Comparison of ENCODE assay signal across 9 mouse cellular contexts in genomic region chr13:104074731-104075130, GRCm38 (mm10). TPM values are rescaled to one million over a fixed set of nuclear protein-coding genes. Genes with fewer than 3 reads are reported as not detected.
A peak's percentile ranks its signal among the peaks of the same experiment; 100 is the strongest.
DNase-seq lines count a peak whose midpoint lies in the region; ATAC-seq and TF ChIP-seq lines count a peak whose summit lies in the region.
"Had no signal": no experiment of that assay in that cellular context is flagged by ENCODE, and none has a peak within 500 bp of the region (broad histone marks: within the 10 kb centered on the region; RNA-seq: fewer than 3 reads in every experiment).

No protein-coding gene starts in this region.

- H3K4me1 ChIP-seq in hindbrain, postnatal 0 days (ENCODE audit: insufficient read depth, low read length), result no peaks in the 10 kb centered on the region
- H3K4me1 ChIP-seq in hindbrain, embryonic 12.5 days, result no peaks in the 10 kb centered on the region
- H3K4me1 ChIP-seq in heart, embryonic 14.5 days (ENCODE audit: control insufficient read depth in 2 of 2, insufficient read depth in 2 of 2, low read length in 2 of 2), result peaks cover 2 to 10% of the 10 kb centered on the region in 2 experiments; a peak in 3 of 4 replicates
- H3K4me1 ChIP-seq in liver, embryonic 11.5 days (replicated peaks; ENCODE audit: control insufficient read depth, insufficient read depth, low read length), result peaks cover 6% of the 10 kb centered on the region
- H3K4me1 ChIP-seq in stomach, postnatal 0 days (replicated peaks; ENCODE audit: control insufficient read depth, insufficient read depth), result no peaks in the 10 kb centered on the region

- no peak overlapping the region for H3K4me2 ChIP-seq in hindbrain, postnatal 0 days (ENCODE audit: low read depth, low read length)
- H3K4me2 ChIP-seq in hindbrain, embryonic 12.5 days (replicated peaks), result no peak overlapping the region
- H3K4me2 ChIP-seq in heart, embryonic 14.5 days (ENCODE audit: low read length), result no peak overlapping the region
- no peak overlapping the region for H3K4me2 ChIP-seq in liver, embryonic 11.5 days
- H3K4me2 ChIP-seq in stomach, postnatal 0 days (replicated peaks; ENCODE audit: low read depth), result no peak overlapping the region
- H3K4me2 ChIP-seq: liver, embryonic 15.5 days had no signal

- DNase-seq in hindbrain, postnatal 0 days (ENCODE audit: low spot score), result no peak
- no peak for DNase-seq in liver, embryonic 11.5 days (ENCODE audit: low spot score)
- no peak for DNase-seq in stomach, postnatal 0 days (ENCODE audit: low spot score)
- DNase-seq in right cerebral cortex, postnatal 14 days, result no peak
- DNase-seq in cerebellum, adult 18-20 months, result no peak
- no peak for DNase-seq in right cerebral cortex, postnatal 10 days (ENCODE audit: low spot score in 2 of 2)

- ATAC-seq in hindbrain, postnatal 0 days, result 0 out of 2 replicates have a peak, but pooled peaks have one; percentile 29
- ATAC-seq in hindbrain, embryonic 12.5 days (ENCODE audit: low FRiP score), result no peak
- ATAC-seq in heart, embryonic 14.5 days (ENCODE audit: insufficient number of reproducible peaks, insufficient read depth, low FRiP score, low read depth), result peak; percentile 79
- ATAC-seq in liver, embryonic 11.5 days (replicated peaks; ENCODE audit: low FRiP score), result 0 out of 2 replicates have a peak, but pooled peaks have one; percentile 15
- peak; percentile 32; the same call in 1 of the 2 replicates for ATAC-seq in stomach, postnatal 0 days (ENCODE audit: low FRiP score, low TSS enrichment)

- TF ChIP-seq EP300 in stomach, postnatal 0 days (optimal IDR thresholded peaks at IDR 0.05), result no peak

- 81% methylated on average over 10 of the region's 10 CpGs for WGBS in hindbrain, postnatal 0 days
- WGBS in hindbrain, embryonic 12.5 days, result 86% methylated on average over 10 of the region's 10 CpGs
- 63% methylated on average over 10 of the region's 10 CpGs for WGBS in heart, embryonic 14.5 days
- WGBS in liver, embryonic 11.5 days, result 55% methylated on average over 10 of the region's 10 CpGs
- 51% methylated on average over 10 of the region's 10 CpGs for WGBS in stomach, postnatal 0 days

- H3K27ac ChIP-seq in hindbrain, postnatal 0 days, result no peak overlapping the region
- no peak overlapping the region for H3K27ac ChIP-seq in hindbrain, embryonic 12.5 days
- H3K27ac ChIP-seq in heart, embryonic 14.5 days (replicated peaks in 1 of 2; ENCODE audit: control insufficient read depth in 1 of 2, insufficient read depth in 1 of 2, low read depth in 2 of 2, low read length in 2 of 2), result peak overlapping the region in 1 of 2 experiments; percentile 9; a peak in 1 of 4 replicates
- H3K27ac ChIP-seq in liver, embryonic 11.5 days (ENCODE audit: low read depth, low read length), result no peak overlapping the region
- H3K27ac ChIP-seq in stomach, postnatal 0 days (replicated peaks), result no peak overlapping the region
- H3K27ac ChIP-seq: liver, embryonic 15.5 days had no signal

- H3K4me3 ChIP-seq in hindbrain, postnatal 0 days (ENCODE audit: low read length), result no peak overlapping the region
- no peak overlapping the region for H3K4me3 ChIP-seq in hindbrain, embryonic 12.5 days
- no peak overlapping the region for H3K4me3 ChIP-seq in heart, embryonic 14.5 days (ENCODE audit: control insufficient read depth in 1 of 2, insufficient read depth in 1 of 2, low read depth in 1 of 2, low read length in 2 of 2)
- no peak overlapping the region for H3K4me3 ChIP-seq in liver, embryonic 11.5 days (ENCODE audit: low read depth, low read length)
- H3K4me3 ChIP-seq in stomach, postnatal 0 days (ENCODE audit: low read depth, low read length), result no peak overlapping the region
- H3K4me3 ChIP-seq: liver, embryonic 15.5 days had no signal

- no peaks in the 10 kb centered on the region for H3K9me3 ChIP-seq in hindbrain, postnatal 0 days (ENCODE audit: low read length)
- no peaks in the 10 kb centered on the region for H3K9me3 ChIP-seq in hindbrain, embryonic 12.5 days (replicated peaks)
- H3K9me3 ChIP-seq in heart, embryonic 14.5 days (ENCODE audit: control insufficient read depth, low read length), result no peaks in the 10 kb centered on the region
- no peaks in the 10 kb centered on the region for H3K9me3 ChIP-seq in liver, embryonic 11.5 days (ENCODE audit: control insufficient read depth, low read length)
- H3K9me3 ChIP-seq in stomach, postnatal 0 days (ENCODE audit: control insufficient read depth, low read length), result no peaks in the 10 kb centered on the region
- H3K9me3 ChIP-seq: liver, embryonic 15.5 days had no signal

- no peak overlapping the region for H3K9ac ChIP-seq in hindbrain, postnatal 0 days (replicated peaks; ENCODE audit: low read length)
- H3K9ac ChIP-seq in hindbrain, embryonic 12.5 days, result no peak overlapping the region
- no peak overlapping the region for H3K9ac ChIP-seq in heart, embryonic 14.5 days (ENCODE audit: low read length)
- H3K9ac ChIP-seq in liver, embryonic 11.5 days (ENCODE audit: low read depth, low read length), result no peak overlapping the region
- no peak overlapping the region for H3K9ac ChIP-seq in stomach, postnatal 0 days (ENCODE audit: low read length)
- H3K9ac ChIP-seq: liver, embryonic 15.5 days had no signal

- H3K36me3 ChIP-seq in hindbrain, postnatal 0 days (ENCODE audit: insufficient read depth, low read length), result peaks cover 19% of the 10 kb centered on the region
- 0 out of 2 replicates have a peak, but pooled peaks cover 9% of the 10 kb centered on the region for H3K36me3 ChIP-seq in hindbrain, embryonic 12.5 days
- peaks cover 19% of the 10 kb centered on the region for H3K36me3 ChIP-seq in heart, embryonic 14.5 days (ENCODE audit: control insufficient read depth, insufficient read depth, low read length)
- H3K36me3 ChIP-seq in liver, embryonic 11.5 days (ENCODE audit: control insufficient read depth, insufficient read depth, low read length), result no peaks in the 10 kb centered on the region; the same call in 1 of the 2 replicates
- no peaks in the 10 kb centered on the region for H3K36me3 ChIP-seq in stomach, postnatal 0 days (ENCODE audit: control insufficient read depth, insufficient read depth, low read length)
- H3K36me3 ChIP-seq: liver, embryonic 15.5 days had no signal

- H3K27me3 ChIP-seq in hindbrain, postnatal 0 days (ENCODE audit: insufficient read depth, low read length), result no peaks in the 10 kb centered on the region
- no peaks in the 10 kb centered on the region for H3K27me3 ChIP-seq in hindbrain, embryonic 12.5 days
- H3K27me3 ChIP-seq in heart, embryonic 14.5 days (ENCODE audit: control insufficient read depth, insufficient read depth, low read length), result no peaks in the 10 kb centered on the region
- H3K27me3 ChIP-seq in liver, embryonic 11.5 days (replicated peaks; ENCODE audit: control insufficient read depth, insufficient read depth, low read length), result no peaks in the 10 kb centered on the region
- no peaks in the 10 kb centered on the region for H3K27me3 ChIP-seq in stomach, postnatal 0 days (ENCODE audit: control insufficient read depth, insufficient read depth, low read length)
- H3K27me3 ChIP-seq: liver, embryonic 15.5 days had no signal

- no peak for TF ChIP-seq CTCF in hindbrain, postnatal 0 days (IDR thresholded peaks at IDR 0.05; ENCODE audit: low read depth)
- no peak for TF ChIP-seq CTCF in stomach, postnatal 0 days (IDR thresholded peaks at IDR 0.05; ENCODE audit: low read depth)

RNA-seq across cellular contexts. Expression of gene Nln, which starts 34.7 kb away (rescaled TPM):
- total RNA-seq in hindbrain, postnatal 0 days (2014; rRNA removed), result 67.3 and 71.6 TPM in 2 replicates
- polyA plus RNA-seq in hindbrain, postnatal 0 days (2015; fragmentation: Nextera tagmentation; extraction: Ambion mirVana), result 52.9 and 53.7 TPM in 2 replicates
- 29.2 and 31.2 TPM in 2 replicates for polyA plus RNA-seq in hindbrain, embryonic 12.5 days (2016; fragmentation: Nextera tagmentation; extraction: Ambion mirVana)
- 25.0 and 25.6 TPM in 2 replicates for polyA plus RNA-seq in heart, embryonic 14.5 days (2014; fragmentation: Nextera tagmentation; extraction: Ambion mirVana)
- 20.9 and 22.7 TPM in 2 replicates for polyA plus RNA-seq in liver, embryonic 11.5 days (2014; fragmentation: Nextera tagmentation; extraction: Ambion mirVana)
- 22.3 and 22.5 TPM in 2 replicates for polyA plus RNA-seq in stomach, postnatal 0 days (2015; fragmentation: Nextera tagmentation; extraction: Ambion mirVana)

RNA-seq across cellular contexts. Expression of gene Sgtb, which starts 34.8 kb away (rescaled TPM):
- total RNA-seq in hindbrain, postnatal 0 days (2014; rRNA removed), result 26.8 and 36.7 TPM in 2 replicates
- 24.3 and 24.9 TPM in 2 replicates for polyA plus RNA-seq in hindbrain, postnatal 0 days (2015; fragmentation: Nextera tagmentation; extraction: Ambion mirVana)
- polyA plus RNA-seq in hindbrain, embryonic 12.5 days (2016; fragmentation: Nextera tagmentation; extraction: Ambion mirVana), result 26.9 and 28.9 TPM in 2 replicates
- polyA plus RNA-seq in heart, embryonic 14.5 days (2014; fragmentation: Nextera tagmentation; extraction: Ambion mirVana), result 2.2 and 2.9 TPM in 2 replicates
- polyA plus RNA-seq in liver, embryonic 11.5 days (2014; fragmentation: Nextera tagmentation; extraction: Ambion mirVana), result 2.1 and 2.7 TPM in 2 replicates
- 3.3 TPM in 2 replicates for polyA plus RNA-seq in stomach, postnatal 0 days (2015; fragmentation: Nextera tagmentation; extraction: Ambion mirVana)
